Mouse (Mus musculus): Measurements from ENCODE around the gene Ube2g2.
A peak's percentile ranks its signal among the peaks of the same experiment; 100 is the strongest.

The Ube2g2 gene

DNA sequence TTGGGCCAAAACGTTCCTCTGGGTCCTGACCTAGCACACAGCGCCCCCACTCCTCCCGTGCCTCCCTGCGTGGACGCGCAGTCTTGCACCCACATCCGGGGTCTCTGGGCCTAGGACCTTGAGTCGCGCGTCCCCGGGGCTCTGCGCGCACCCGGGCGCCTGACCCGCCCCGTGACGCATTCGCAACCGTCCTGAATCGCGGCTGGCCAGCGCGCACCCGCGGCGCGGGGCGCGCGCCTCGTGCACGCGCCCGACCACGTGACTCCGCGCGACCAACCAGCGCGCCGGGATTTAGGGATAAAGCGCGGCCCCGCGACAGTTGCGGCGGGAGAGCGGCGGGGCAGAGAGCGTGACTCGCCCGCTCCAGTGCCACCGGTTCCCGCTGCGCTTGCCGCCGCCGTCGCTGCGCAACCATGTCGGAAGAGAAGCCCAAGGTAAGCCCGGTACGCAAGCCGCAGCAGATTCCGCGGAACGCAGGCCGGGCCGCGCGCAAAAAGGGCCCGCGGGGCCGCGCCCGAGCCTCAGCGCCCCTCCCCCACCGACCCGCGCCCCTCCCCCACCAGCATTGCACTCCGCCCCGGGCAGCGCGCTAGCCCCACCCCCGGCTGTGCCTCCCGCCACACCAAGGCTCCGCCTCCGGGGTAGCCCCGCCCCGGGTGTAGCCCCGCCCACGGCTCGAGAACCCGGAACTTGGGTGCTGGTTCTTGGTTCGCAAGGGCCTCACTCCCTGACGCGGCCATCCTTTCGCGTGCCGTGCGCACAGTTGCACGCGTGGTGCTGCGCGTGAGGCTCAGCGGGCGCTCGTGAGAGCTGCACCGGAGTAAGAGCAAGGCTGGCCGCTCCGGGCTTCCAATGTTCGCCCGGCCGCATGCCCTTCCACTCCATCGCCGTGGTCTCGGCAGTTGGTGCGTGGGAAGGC is 15.9 kb upstream of the Ube2g2 start, which contains the start of the genes Sumo3 and Gm49325:
Gene Sumo3, plus strand, starts transcription at position 190 of the 919 bp plus-strand sequence.
Gene Gm49325, plus strand, starts transcription at position 290 of the 919 bp plus-strand sequence.
- DNase-seq (ENCODE audit: low read depth, low spot score): peak; percentile 80

DNA sequence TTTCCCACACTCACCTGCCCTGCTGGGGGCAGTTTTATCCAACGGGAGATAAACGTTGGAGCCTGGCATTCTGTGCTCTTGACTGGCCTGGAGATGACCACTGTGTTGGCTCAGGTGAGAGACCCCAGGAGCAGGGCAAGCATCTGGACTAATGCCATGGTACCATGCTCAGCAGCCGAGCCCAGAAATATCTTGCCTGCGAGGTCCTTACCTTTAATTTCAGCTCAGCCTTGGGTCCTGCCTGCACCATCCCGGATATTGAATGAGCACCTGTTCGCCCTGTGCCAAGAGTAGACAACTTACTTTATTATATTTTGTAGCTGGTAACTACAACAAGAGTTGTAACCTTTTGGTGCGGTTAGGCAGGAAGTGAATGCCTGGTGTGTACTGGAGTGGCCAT is 15.2 kb upstream of the Ube2g2 start:
- DNase-seq (ENCODE audit: low read depth, low spot score): no peak

DNA sequence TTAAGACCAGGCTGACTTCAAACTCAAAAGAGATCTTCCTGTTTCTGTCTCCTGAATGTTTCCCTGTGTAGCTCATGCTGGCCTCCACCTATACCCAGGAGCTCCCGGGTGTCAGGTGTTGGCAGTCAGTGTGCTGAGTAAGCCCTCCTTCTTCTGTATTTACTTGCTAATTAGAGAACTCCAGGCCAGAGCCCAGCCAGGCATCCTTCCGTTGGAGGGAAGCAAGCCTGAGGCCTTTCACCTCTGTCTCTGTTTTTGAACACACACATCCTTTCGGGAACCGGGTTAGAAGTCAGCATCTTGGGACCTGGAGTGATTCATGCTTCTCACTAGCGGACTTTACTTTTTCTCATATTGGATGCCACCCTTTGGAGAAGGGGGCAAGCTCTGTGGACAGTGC is 14.6 kb upstream of the Ube2g2 start:
- DNase-seq (ENCODE audit: low read depth, low spot score): no peak

DNA sequence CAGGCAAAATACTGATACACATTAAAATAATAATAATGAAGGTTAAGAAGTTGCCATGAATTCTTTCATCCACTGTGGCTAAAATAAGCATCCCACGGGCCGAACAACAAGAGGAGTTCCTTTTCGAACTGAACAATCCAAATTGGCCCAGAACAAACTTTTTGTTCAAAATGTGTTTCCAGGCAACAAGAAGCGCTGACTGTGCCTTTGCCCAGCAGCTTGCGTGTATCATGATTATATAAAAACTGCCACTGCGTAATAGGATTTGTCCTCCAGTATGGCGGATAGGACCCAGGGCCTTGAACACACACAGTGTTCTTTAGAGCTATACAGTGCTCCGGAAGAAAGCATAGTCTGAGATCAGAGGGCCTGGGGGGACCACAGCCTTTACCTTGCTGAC is 13.5 kb upstream of the Ube2g2 start:
- DNase-seq (ENCODE audit: low read depth, low spot score): no peak

DNA sequence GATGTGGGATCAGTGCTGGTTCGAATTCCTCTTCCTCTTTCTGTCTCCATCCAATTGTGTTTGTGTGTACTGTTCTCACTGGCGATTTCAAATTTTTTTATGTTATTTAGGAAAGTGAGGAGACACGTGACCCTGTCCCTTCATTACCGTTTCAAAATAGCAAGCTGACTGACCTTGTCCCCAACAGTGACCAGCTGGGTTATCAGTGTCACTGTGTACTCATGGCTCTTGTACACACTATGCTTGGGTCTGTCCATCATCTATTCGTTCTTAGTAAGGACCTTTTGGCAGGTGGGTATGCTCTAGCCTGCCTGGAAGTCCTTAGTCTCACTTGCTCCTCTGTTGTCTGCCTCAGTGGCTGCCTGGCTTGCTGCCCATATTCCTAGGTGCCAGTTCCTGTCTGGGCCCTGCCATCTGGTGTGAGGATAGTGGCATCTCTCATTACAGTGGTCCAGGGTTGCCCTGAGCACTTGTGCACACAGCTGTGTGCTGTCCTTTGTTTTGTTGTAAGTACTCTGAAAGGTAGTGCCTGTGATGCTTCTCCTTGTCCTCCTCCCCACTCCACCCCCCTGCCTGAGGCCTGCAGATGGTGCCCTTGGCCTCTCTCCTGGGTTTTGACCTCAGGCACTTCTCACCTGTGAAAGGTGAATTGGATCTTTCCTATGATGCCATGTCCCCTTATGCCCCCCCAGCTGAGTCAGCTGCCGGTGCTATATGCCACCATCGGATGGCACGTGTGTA is 11.7 kb upstream of the Ube2g2 start:
- DNase-seq (ENCODE audit: low read depth, low spot score): no peak

DNA sequence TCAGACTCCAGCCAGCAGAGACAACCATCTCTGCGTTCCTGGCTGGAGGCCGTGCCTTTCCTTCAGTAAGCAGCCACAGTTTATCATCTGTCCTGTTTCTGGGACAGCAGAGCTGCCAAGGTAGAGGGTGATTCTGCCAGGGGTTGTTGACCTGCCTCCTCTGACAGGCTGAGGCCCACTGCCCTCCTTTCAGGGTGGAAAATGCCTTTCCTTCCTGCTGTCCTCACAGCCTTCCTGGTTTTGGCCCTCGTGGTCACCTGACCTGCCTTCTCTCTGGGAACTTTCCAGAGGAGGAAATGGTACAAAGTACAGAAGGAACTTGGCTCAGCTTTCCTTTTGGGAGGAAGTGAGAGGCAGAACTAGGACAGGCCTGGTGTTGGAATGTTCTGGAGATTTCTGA is 8.7 kb upstream of the Ube2g2 start:
- DNase-seq (ENCODE audit: low read depth, low spot score): no peak

DNA sequence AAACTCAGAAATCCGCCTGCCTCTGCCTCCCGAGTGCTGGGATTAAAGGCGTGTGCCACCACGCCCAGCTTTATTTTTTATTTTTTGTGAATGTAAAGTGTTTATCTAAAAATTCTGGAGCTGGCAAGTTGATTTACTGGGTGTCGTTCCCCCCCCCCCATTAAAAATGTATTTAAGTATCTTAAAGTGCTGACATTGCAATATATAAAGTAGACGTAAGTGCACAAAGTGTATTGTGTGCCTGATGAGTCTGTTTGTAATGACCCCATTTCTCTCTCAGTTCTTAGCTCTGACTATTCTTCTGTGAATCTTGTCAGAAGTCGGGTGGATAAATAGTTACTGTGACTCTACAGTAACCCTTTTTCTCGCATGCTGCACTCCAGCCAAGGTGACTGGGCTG is 6.4 kb upstream of the Ube2g2 start:
- DNase-seq (ENCODE audit: low read depth, low spot score): no peak

DNA sequence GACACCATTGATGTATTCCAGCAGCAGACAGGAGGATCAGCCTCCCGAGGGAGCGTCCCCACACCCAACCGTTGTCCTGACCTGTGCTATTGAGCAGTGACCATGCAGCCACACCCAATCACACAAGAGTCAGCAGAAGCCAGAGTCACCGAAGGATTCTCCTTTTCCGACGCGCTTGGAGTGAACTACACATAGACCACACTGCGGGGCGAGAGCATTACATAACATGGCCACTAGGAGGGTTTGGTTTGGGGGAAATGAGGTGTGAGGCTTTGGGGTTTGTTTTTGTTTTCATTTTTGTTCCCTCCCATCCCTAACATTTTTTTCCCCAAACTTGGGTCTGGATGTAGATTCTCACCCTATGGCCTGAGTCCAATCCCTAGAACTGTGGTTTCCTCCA is 5.9 kb upstream of the Ube2g2 start:
- no peak for DNase-seq (ENCODE audit: low read depth, low spot score)

DNA sequence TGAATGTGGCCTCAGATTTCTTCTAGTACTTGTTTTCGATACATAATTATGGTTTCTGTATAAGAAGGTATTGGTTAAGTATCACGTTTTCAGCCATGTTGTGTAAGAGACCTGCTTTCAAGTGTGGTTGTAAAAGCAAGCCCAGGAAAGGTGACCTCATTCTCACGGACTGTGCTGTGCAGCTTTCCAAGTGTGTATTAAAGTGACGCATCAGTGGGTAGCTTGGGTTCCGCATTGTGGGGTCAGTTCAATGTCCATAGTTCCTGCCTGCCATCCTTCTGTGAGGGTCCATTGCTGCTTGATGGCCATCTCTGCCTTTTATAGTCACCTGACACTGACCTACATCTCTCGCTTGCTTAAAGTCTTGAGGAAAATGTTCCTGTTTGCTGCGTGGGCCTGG is 5.1 kb upstream of the Ube2g2 start:
- DNase-seq (ENCODE audit: low read depth, low spot score): no peak

DNA sequence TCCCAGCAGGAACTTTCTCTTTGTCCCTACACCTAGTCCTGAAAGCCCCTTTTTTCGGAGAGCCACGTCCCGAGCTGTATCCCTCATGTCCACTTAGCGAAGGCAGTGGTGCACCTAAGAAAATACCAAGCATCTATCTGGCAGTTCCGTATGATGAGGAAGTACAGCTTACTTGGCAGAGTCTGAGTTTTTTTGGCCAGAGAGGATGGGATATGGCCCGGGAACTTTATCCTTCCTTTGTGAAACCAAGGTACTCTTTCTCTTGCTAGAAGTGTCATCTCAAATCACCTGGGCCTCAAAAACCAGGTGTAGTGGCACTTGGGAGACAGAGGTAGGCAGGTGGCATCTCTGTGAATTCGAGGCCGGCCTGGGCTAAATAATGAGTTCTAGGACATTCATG is 529 bp upstream of the Ube2g2 start:
- DNase-seq (ENCODE audit: low read depth, low spot score): no peak

DNA sequence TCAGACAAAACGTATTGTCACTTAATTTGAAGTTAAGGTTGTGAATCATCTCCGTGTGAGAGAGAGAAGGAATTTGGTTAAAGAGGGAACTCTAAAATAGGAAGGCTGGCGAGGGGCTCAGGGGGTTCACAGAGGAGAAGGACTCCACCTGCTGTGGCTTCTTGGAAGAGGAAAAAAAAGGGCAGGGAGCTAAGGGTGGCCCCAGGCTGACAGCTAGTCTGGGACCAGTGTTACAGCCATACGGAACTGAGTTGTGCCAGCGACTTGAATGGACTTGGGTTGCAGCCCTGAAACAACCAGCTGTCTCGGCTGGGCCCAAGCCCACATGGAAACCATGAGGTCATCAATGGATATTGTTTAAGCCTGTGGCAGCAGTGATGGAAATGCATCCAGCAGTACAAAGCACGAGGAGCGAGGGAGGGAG is 1.0 kb downstream of the Ube2g2 start:
- peak; percentile 70 for DNase-seq (ENCODE audit: low read depth, low spot score)

DNA sequence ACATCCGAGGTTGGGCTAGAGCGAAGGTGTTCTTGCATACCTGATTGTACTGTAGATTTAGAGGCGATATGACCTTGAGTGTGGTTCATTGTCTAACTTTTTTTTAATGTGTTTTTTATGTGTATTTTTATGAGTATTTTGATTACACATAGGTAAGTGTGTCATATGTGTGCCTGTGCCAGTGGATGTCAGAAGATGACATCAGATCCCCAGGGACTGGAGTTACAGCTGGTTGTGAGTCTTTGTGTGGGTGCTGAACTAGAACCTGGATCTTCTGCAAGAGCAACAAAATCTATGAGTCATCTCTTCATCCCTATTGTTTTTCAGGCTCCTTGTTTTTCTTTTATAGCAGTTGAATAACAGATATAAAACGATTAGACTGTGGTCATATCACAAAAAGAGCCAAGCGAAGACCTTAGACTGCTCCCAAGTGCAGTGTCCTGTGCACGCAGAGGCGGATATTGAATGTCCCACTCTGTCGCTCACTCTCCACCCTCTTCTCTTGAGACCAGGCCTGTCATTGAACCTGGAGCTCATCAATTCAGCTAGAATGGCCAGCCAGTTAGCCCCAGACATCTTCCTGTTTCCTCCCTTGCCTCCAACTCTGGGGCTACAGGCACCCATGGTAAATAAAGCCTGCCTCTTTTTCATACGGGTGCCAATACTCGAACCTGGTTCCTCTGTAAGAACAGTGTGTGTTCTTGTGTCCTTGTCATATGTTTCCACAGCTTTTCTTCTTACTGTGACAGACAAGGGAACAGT is 1.7 kb downstream of the Ube2g2 start:
- no peak for DNase-seq (ENCODE audit: low read depth, low spot score)

DNA sequence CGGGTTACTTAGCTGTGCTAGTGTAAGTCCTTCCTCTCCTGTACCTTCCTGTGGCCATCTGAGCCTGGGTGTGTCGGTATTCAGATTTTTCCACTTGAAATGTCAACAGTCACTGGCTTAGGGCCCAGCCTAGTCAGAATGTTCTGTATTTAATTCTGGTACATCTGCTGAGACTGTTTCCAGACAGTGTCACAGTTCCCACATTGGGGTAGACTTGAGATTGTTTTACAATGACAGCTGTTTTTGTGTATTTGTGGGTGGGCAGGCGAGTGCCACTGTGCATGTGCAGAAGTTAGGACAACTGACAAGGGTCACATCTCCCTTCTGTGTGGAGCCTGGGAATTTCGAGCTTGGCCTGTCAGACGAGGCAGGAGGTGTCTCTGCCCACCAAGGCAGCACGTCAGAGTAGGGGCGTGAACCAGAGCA is 2.5 kb downstream of the Ube2g2 start:
- DNase-seq (ENCODE audit: low read depth, low spot score): peak; percentile 68

DNA sequence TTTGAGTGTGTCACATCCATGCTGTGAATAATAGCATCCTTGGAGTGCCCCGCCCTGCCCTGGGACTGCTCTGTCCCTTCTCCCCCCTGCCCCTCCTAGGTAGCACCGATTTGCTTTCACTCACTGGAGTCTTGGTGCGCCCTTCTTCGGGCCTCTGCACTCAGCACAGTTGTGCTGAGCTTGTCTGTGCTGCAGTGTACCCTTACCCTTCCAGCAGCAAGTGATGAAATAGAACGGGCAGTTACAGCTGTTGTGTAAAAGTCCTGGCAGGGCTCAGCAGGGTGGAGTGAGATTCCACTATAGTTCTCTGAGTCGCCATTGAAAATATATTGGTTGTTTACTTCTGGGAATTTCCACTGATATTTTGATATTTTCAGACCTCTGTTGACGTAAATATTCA is 4.0 kb downstream of the Ube2g2 start:
- DNase-seq (ENCODE audit: low read depth, low spot score): no peak

DNA sequence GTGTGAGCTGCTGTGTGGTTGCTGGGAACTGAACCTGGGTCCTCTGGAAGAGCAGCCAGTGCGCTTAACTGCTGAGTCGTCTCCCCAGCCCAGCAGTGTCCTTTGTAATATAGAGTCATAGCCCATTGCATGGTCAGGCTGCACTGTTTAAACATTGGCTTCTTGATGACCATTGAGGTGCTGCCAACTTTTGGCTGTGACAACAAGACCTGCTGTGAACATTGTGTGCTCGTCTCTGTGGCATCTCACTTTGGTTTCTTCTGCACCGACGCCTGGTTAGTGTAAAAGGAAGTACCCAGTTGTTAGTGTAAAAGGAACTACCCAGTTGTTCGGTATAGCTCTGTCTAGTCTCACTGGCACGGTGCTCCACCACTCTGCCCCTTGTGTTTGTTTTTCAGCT is 4.5 kb downstream of the Ube2g2 start:
- no peak for DNase-seq (ENCODE audit: low read depth, low spot score)

DNA sequence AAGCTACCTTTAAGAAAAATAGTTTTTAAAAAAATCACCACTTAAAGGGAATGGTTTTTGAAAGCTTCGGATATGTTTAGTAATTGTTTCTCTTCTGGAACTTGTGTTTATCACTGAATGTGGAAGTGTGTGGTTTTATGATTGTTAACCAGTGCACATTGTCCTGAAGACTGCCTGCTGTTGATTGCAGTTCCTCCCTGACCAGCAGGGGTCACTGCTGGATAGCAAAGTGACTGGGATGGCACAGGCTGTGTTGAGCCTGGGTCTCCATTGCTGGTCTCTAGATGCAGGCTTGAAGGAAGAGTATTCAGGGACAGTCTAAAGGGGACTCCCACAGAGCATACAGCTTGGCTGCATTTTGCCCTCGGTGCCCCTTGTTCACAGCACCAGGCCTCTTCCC is 5.4 kb downstream of the Ube2g2 start:
- no peak for DNase-seq (ENCODE audit: low read depth, low spot score)

DNA sequence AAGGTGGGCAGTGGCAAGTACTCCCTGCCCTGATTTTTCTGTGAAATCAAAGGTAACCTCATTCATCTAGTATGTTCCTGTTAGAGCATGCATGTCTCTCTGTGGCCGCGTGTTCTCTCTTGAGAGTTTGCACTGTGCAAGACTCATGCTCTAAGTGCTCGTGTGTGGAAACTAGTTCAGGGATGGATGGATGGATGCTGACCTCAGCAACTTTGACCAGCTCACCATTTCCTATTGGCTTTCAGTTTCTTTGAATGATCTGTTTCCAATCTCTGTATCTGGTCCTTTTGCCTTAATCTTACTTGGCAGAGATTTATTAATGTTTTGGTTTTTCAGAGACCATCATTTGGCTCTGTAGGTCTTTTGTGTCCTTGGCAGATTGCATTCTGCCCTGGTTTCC is 7.1 kb downstream of the Ube2g2 start:
- no peak for DNase-seq (ENCODE audit: low read depth, low spot score)

DNA sequence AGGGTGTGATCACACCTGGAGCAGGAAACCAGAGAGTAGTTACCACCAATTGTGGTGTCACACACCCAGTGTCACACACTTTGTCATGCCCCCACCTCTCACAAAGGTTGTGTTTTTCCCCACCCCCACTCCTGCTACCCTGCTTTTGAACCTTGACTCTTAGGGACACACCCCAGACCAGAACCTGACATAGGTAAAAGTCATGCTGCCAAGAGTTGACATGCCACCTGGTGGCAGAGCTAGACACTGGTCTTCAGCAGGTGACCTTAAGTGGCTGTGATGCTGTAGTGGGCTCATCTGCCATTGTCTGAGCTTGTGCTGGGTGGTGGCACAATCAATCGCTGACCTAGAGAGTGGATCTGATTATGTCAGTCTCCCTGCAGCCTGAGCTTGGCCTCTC is 7.9 kb downstream of the Ube2g2 start:
- DNase-seq (ENCODE audit: low read depth, low spot score): no peak

DNA sequence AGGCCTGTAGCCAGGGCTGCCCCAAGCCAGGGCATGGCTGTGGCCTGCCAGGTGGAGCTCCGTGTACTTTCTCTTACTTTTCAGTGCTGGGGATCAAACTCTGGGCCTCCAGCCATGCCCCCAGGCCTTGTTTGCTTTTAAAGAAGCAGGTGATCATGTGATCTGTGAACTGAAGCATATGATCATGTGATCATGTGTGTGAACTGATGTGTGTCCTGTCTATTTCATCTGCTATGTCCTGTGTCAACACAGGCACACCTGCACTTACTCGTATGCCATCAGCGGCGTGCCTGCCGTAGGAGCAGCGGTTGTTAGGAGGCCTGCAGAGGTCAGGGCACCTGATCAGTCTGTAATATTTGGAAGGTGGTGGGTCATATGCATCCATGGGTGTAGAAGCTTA is 11.9 kb downstream of the Ube2g2 start:
- DNase-seq (ENCODE audit: low read depth, low spot score): no peak

DNA sequence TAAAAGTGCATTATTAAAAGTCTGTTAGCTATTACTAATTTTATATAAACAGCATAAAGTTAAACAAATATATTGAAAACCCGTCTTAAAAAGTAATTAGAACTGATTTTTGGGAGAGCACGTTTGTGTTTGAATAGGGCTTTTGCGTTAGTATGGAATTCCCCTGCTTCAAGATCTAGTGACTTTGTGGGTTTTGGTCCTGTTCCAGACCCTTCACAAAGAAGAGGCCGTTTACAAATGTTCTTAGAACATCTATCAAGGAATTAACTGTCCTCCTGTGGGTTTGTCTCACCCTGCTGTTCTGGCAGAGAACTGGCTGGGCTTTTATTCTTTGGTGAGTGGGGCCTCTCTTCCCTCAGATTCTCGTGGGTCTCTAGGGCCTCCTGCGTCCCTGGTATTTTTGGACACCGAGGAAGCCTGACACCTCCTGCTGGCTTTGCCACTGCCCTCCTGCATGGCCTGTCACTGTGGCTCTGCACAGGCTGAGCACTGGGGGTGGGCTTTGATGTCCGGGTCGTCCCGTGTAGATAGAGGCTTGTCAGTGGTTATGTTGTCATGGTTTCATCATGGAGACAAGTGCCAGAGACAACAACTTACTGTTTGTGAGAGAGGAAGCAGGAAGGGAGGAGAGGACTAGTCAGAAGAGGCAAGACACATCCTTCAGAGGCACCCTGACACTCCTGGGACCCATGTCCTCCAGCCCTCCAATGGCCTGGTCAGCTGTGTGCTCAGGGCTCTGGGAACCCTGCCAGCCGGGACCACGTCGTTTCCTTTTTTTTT is 12.6 kb downstream of the Ube2g2 start:
- no peak for DNase-seq (ENCODE audit: low read depth, low spot score)

DNA sequence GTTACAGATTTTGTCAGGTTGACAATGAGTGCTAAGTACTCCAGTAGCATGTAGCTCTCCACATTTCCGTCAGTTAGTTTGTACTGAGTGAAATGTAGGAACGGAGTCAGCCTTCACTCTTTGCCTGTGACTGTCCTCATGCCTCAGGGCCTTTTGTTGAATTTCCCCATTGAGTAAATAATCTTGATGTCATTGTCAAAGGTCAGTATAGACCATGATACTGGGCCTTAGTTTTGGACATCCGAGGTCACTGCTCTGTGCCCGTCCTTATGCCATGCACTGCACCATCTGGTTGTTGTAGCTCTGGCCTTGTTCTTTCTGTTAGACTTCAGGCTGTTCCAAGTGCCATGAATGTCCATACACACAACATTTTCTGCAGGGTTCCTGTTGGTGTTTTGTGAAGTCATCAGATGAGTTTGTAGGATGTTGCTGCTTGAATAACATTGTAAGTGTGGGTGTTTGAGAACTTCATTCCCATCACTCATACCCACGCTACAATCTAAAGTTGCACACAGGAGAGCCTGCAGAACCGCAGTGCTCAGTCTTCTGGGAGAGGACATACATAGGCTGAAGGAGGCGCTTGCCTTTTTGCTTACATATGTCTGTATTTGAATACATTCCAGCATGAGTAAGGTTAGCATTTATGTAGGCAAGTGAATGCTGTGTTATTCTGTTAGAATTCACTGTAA is 14.3 kb downstream of the Ube2g2 start:
- peak; percentile 79 for DNase-seq (ENCODE audit: low read depth, low spot score)

Data from telencephalon, adult 2 months (tissue).